Mouse (Mus musculus): ENCODE measurements around the gene Tbrg1.

DNA sequence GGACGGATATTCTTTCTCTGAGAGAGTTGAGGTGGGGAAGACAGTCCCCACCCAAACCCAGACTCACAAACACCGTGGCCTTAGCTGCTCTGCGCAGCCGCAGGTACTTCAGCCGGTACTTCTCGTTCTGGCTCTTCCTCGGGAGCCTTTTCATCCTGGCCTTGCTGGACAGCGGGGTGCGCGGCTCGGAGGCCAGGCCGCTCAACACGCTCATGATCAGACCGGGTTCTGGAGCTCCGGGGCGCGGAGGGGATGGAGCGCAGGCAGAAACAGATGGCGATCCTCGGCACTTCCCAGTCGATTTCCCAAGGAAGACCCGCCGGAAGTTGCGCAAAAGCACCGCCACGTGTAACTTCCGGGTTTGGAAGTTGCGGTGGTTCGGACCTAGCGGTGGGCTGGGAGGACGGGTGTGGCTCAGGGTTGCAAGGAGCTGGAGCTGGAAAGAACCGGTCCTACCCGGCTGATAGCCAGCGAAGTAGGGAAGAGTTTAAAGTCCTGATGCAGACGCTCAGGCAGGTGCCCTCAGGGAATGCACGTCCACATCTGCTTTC is at the start of gene Tbrg1:
- TF ChIP-seq CTCF (IDR thresholded peaks at IDR 0.05; ENCODE audit: low read depth) (no peak), EP300 (IDR thresholded peaks at IDR 0.05; ENCODE audit: low read depth) (peak; percentile 67)
